Mouse (Mus musculus) layer of hippocampus, adult 2 months (tissue): Measurements from ENCODE around the gene Spats2l. TPM values are rescaled to one million over a fixed set of nuclear protein-coding genes. Genes with fewer than 3 reads are reported as not detected.

ENCODE experiments used
- DNase-seq, 2 experiments: peaks; one replicate each; pipeline ENCODE4 v3.0.0; 2022; ENCODE audit warnings: low spot score in 2 of 2
- H3K27ac ChIP-seq: fragments of 200-600 bp; 2 replicates; pipeline ENCODE4 v1.8.1; 2022
- H3K4me3 ChIP-seq: fragments of 200-600 bp; 2 replicates; pipeline ENCODE4 v1.8.1; 2022; ENCODE audit warnings: mild to moderate bottlenecking
- CTCF ChIP-seq: fragments of 200-600 bp; conservative IDR thresholded peaks from 2 replicates; pipeline ENCODE4 v1.8.1; 2022; ENCODE audit warnings: antibody characterized with exemption, mild to moderate bottlenecking, moderate library complexity
- total RNA-seq, 2 experiments: library from RNA; stranded (reverse); gene quantifications; 2 replicates each; pipeline ENCODE4 v1.2.3; 2021

The Spats2l gene
- total RNA-seq, 2 experiments from 2014 or later, result 19.6 to 21.6 TPM

- DNase-seq, result no peak
- TF ChIP-seq CTCF, result no peak
- H3K4me3 ChIP-seq, result no peak overlapping the region
- H3K27ac ChIP-seq, result no peak overlapping the region
These were observed 65.9 kb downstream of the Spats2l start for GRCm38 (mm10) chr1:57839863-57840262.

DNA sequence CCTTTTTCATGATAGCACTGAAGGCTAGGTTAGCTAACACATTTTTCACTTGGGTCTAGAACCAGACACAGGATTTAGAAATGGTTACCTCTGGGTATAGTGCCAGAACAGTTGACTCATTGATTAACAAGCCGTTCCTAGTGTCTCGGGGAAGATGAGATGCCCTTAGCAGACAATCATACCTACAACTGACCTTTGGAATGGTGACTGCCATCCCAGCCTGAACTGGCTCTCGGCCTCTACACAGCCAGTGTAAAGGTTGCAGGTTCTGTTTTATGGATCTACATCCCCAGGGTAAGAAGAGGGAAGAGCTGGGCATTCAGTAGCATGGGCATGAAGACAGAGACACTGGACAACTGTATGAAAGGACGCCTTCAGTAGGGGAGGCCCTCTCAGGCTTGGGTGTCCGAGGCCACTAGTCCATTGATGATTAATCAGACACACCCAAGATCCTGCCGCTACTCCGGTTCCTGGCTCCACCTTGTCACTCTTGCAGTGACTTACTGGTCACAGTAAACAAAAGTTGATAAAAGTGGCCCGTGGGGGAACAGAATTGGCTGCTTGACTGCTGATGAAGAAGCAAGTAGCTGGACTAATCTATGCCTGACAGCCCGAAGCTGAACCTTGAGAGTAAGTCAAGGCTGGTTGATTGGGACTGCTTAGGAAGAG, 71.2 kb downstream of the Spats2l start:
- Histone ChIP-seq H3K4me3 (no peak overlapping the region), H3K27ac (no peak overlapping the region)
- TF ChIP-seq CTCF, result no peak
- no peak for DNase-seq

DNA sequence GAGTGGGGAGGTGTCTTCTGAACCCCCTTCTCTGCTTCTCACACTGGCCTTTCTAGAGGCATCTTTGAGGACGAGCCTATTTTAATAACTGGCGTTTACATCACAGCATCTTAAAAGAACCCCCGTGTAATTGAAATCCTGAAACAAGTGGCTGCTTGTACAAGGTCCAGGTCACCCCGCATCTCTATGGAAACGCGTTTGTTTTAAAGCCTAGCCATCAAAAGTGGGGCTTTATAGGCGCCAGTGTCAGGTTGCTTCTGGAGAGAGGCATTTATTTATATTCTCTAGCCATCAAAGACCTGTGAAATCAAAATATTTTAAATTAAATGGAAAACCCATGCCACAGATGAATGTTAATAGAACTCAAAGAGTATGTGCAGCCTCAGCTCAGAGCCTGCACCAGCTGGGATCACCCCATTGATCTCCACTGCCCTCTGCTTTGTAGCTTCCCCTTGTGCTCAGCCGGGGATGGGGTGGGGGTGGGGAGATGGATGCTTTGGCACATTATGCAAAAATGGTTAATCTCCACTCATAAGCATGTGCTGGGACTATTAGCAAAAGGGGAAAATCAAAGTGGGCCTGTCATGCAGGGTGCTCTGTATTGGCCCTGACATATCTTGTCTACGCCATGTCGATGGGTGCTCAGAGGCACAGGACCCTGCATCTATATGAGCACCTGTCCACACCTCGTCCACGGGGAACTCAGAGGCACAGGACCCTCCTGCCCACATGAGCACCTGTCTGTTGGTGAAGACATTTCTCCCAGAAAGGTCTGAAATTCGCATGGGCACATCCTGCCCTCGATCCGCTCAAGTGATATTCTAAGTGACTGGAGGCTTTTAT, 73.1 kb downstream of the Spats2l start:
- no peak overlapping the region for H3K4me3 ChIP-seq
- no peak for TF ChIP-seq CTCF
- H3K27ac ChIP-seq, result no peak overlapping the region
- DNase-seq, result no peak

- no peak for DNase-seq
- H3K27ac ChIP-seq, result no peak overlapping the region
- H3K4me3 ChIP-seq, result no peak overlapping the region
- no peak for TF ChIP-seq CTCF
These were observed 75.1 kb downstream of the Spats2l start for GRCm38 (mm10) chr1:57849087-57849486.

DNA sequence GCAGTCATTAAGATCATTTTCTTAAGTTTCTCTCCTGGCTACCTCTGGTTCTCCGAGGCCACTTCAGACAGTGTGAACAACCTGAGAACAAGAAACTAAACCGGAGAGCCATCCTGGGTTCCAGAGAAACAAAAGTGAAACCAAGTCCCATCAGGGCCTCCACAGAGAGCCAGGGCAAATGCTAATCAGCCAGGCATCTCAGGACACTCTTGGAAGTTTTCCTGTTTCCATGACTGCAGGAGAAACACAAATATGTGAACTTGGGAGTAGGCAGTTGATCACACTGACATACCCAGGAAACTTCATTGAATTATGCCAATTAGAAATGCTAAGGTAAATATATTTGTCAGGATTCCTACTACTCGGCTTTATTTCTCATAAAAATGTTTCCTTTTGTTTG, 76.0 kb downstream of the Spats2l start:
- Histone ChIP-seq H3K27ac (no peak overlapping the region), H3K4me3 (no peak overlapping the region; the same call in 1 of the 2 replicates)
- DNase-seq, result no peak
- TF ChIP-seq CTCF, result no peak

DNA sequence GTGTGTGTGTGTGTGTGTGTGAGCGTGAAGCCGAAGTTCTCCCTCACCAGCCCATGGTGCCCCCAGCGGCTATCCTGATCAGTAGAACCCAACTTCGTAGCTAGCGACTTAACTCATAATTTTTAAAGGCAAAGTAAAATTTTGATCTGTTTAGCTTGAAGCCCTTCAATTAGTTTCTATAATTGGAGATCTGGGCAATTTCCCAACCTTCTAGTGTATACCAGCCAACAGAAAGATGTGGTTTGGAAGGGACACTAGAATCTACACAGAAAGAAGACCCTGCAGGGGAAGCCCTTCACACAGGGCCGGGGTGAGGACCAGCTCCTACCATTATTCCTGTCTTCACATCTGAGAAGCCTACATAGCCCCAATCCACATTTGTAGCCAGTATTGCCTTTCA, 77.9 kb downstream of the Spats2l start:
- Histone ChIP-seq H3K27ac (no peak overlapping the region), H3K4me3 (no peak overlapping the region)
- TF ChIP-seq CTCF, result no peak
- DNase-seq, result no peak

DNA sequence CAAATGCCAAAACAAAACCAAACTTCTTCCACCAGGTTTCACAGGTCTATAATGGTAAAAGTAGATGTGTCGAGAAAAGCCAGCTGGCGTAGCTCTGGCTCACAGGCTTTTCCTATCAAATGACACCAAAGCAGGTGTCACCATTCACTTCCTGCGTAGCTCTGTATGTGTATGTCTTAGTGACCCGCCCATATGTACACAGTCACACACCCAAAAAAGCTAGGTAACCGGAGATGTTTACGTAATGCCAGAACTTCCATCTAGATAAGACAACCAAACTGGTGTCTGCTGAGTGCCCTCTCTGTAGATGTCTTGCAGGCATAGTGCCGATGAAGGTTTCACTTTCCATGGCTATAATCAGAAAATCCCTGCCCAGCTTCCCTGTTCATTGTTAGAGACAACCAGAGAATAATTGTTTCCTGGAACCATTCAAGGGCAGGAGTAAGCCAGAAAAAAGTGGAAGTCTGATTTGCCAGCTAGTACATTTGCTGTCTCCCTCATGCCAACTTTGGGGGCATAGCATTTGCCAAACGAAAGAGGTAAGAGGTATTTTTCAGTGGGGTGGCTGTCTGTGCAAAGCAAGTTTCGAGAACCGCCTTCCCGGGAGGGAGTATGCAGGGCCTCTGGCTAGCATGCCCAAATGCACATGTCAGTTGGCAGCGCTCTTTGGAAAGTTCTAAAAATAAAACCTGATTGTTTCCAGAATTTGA, 78.8 kb downstream of the Spats2l start:
- DNase-seq, result peak; percentile 23 to 25
- Histone ChIP-seq H3K27ac (0 out of 2 replicates have a peak overlapping the region, but pooled peaks have one; percentile 32), H3K4me3 (peak overlapping the region; percentile 12; the same call in 1 of the 2 replicates)
- no peak for TF ChIP-seq CTCF

DNA sequence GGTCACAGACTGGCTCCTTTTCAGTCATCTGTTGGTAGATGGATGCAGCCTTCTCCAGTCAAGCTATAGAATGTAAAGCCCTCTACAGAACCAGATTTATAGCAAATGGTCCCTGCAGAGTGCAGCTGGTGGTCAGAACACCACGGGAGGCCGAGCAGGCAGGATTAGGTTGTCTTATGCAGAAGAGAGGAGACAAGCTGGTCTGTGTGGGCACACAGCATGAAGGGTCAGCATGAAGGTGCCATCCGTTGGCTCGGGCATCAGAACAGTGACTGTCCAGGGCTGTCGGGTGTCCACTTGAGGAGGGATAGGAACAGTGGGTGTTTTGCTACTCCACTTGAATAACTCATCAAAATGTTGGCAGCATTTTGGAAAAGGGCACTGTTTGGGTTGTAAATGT, 83.8 kb downstream of the Spats2l start:
- TF ChIP-seq CTCF, result no peak
- DNase-seq, result no peak
- no peak overlapping the region for H3K27ac ChIP-seq
- H3K4me3 ChIP-seq, result no peak overlapping the region

- DNase-seq, result no peak
- H3K27ac ChIP-seq, result 0 out of 2 replicates have a peak overlapping the region, but pooled peaks have one; percentile 14
- TF ChIP-seq CTCF, result no peak
- no peak overlapping the region for H3K4me3 ChIP-seq
These were observed 88.1 kb downstream of the Spats2l start for GRCm38 (mm10) chr1:57862024-57862423.

DNA sequence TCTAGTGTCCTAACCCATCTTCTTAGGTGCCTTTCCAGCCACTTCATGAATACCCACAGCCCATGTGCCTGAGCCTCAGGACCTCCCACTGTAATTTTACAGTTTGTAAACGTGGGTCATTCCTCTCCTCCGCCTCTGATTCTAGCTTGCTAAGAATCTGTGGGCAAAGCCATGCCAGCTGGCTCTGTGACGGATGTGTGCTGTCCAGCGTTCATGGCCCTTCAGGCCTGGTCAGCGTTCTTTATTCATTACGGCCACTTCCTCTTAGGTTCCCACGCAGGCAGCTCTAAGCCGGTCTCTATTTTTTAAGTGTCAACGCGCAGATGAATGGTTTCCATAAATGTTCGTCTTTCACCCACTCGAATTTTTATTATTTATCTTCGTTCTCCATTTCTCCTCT, 94.7 kb downstream of the Spats2l start:
- Histone ChIP-seq H3K4me3 (no peak overlapping the region), H3K27ac (no peak overlapping the region)
- no peak for TF ChIP-seq CTCF
- no peak for DNase-seq

DNA sequence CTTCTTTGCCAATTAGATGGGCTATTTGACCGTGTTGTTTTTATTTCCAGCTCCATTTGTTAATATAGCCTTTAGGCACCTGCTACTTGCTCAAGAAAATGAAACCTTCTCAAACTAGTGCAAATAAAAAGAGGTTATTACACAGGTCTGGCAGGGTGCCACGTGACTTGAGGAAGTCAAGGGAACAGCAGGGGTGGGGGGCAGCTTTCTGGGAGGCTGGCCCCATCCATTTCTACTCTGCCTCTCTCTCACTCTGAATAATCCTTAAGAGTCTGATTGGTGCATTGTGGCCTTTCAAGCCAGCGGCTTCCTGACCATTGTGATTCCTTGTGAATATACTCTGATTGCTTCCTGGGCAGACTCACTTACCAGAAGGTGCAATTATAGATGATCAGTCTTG, 98.0 kb downstream of the Spats2l start:
- Histone ChIP-seq H3K27ac (no peak overlapping the region), H3K4me3 (no peak overlapping the region)
- TF ChIP-seq CTCF, result no peak
- DNase-seq, result no peak

GRCm38 (mm10) chr1:57873996-57874395, 100.0 kb downstream of the Spats2l start:
- TF ChIP-seq CTCF, result no peak
- H3K4me3 ChIP-seq, result no peak overlapping the region
- no peak overlapping the region for H3K27ac ChIP-seq
- DNase-seq, result no peak

DNA sequence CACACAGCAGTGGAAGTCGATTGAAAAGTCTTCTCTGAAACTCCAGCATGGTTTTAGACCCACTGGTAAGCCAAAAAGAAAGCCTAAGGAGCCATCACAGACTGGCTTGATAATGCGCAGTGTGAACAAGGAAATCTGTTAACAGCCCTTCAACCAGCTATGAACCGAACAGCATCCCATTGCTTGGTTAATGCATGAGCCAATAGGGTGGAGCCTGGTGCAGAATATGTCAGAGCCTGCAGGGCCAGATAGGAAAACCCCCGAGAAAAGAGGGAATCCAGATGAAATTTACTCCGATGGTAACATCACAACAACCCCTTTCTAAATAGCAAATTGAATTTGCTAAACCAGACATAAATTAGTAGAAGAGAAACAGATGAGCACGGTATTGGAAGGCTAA, 101.1 kb downstream of the Spats2l start:
- TF ChIP-seq CTCF, result no peak
- DNase-seq, result no peak
- Histone ChIP-seq H3K4me3 (no peak overlapping the region), H3K27ac (no peak overlapping the region)

DNA sequence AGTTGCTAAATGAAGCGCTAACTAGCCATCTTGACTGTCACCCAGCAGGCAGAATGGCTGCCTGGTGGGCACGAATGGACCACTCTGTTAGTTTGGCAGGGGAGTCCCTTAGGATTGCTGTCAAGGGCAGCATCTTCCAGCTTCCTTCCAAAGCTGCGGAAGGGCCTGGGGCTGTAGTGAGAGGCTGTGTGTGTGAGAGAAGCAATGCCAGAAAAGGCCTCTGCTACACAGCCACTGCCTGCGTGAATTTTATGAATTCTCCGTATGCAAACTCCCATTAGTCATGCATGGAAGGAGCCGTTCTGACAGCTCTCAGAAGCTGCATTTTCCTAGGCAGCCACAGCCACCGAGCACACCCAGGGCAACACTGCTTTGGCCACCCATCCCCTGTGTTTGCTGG, 101.5 kb downstream of the Spats2l start:
- no peak for DNase-seq
- Histone ChIP-seq H3K4me3 (no peak overlapping the region), H3K27ac (no peak overlapping the region)
- TF ChIP-seq CTCF, result no peak
